Mouse (Mus musculus) stomach, embryonic 16.5 days (tissue): ENCODE measurements around the gene Exoc4. TPM values are rescaled to one million over a fixed set of nuclear protein-coding genes. Genes with fewer than 3 reads are reported as not detected.

Experiments used
- ATAC-seq: fragments of 200-750 bp; cut with Nextera tagmentation; 2 replicates; pipeline ENCODE4 v1.8.0; 2017; ENCODE audit warnings: moderate number of reproducible peaks, moderate TSS enrichment; ENCODE audit not compliant: insufficient read depth, low FRiP score
- H3K27ac ChIP-seq: fragments of 300-500 bp; sonication (generic); 2 replicates; pipeline ENCODE4 v1.5.1; 2014; ENCODE audit warnings: low read length
- H3K27me3 ChIP-seq: fragments of 300-500 bp; sonication (generic); 2 replicates; pipeline ENCODE4 v1.6.1; 2014; ENCODE audit warnings: low read length, control low read depth, mixed read lengths; ENCODE audit not compliant: control insufficient read depth, insufficient read depth
- H3K36me3 ChIP-seq: fragments of 300-500 bp; sonication (generic); 2 replicates; pipeline ENCODE4 v1.6.1; 2014; ENCODE audit warnings: low read length; ENCODE audit not compliant: control insufficient read depth, insufficient read depth
- H3K4me1 ChIP-seq: fragments of 300-500 bp; sonication (generic); 2 replicates; pipeline ENCODE4 v1.6.1; 2014; ENCODE audit warnings: low read length, control low read depth, mixed read lengths; ENCODE audit not compliant: control insufficient read depth, insufficient read depth
- H3K4me2 ChIP-seq: fragments of 300-500 bp; sonication (generic); 2 replicates; pipeline ENCODE4 v1.6.1; 2014; ENCODE audit warnings: low read depth, low read length, mixed read lengths
- H3K4me3 ChIP-seq: fragments of 300-500 bp; sonication (generic); replicated peaks from 2 replicates; pipeline ENCODE4 v1.5.1; 2014; ENCODE audit warnings: mild to moderate bottlenecking, low read length
- H3K9ac ChIP-seq: fragments of 300-500 bp; sonication (generic); 2 replicates; pipeline ENCODE4 v1.6.1; 2014; ENCODE audit warnings: low read length
- H3K9me3 ChIP-seq: fragments of 300-500 bp; sonication (generic); replicated peaks from 2 replicates; pipeline ENCODE4 v1.6.1; 2016; ENCODE audit warnings: low read length, control low read depth; ENCODE audit not compliant: control insufficient read depth
- WGBS: fragments of 180-500 bp; shearing (Covaris S2); extraction: QIAGEN DNeasy Blood & Tissue Kit; methylation state at CpG from one replicate; pipeline ENCODE4 v1.1.7; 2014; 5-methylcytosine and 5-hydroxymethylcytosine counted together
- polyA plus RNA-seq: library from polyadenylated mRNA; unstranded; fragments of >200 nt; fragmentation: Nextera tagmentation; extraction: Ambion mirVana; gene quantifications from 2 replicates; pipeline ENCODE4 v1.2.1, GENCODE M21; 2015

Gene Exoc4
- polyA plus RNA-seq, 1 experiment from 2014 or later: 37.8 TPM

GRCm38 (mm10) chr6:33347088-33347775, 98.3 kb downstream of the Exoc4 start:
- Histone ChIP-seq H3K4me3 (no peak overlapping the region), H3K27me3 (no peaks in the 10 kb centered on the region), H3K36me3 (no peaks in the 10 kb centered on the region), H3K4me1 (no peaks in the 10 kb centered on the region; the same call in 1 of the 2 replicates), H3K27ac (no peak overlapping the region), H3K9ac (no peak overlapping the region), H3K4me2 (no peak overlapping the region), H3K9me3 (no peaks in the 10 kb centered on the region)
- WGBS: 50% methylated on average over 1 of the region's 1 CpGs
- ATAC-seq: no peak

GRCm38 (mm10) chr6:33361613-33362012, 112.7 kb downstream of the Exoc4 start:
- WGBS: 78% methylated on average over 6 of the region's 6 CpGs
- no peaks in the 10 kb centered on the region for H3K9me3 ChIP-seq
- H3K27ac ChIP-seq: no peak overlapping the region
- H3K4me3 ChIP-seq: no peak overlapping the region
- no peak overlapping the region for H3K4me2 ChIP-seq
- H3K36me3 ChIP-seq: no peaks in the 10 kb centered on the region
- ATAC-seq: no peak
- no peaks in the 10 kb centered on the region for H3K27me3 ChIP-seq
- no peak overlapping the region for H3K9ac ChIP-seq
- no peaks in the 10 kb centered on the region for H3K4me1 ChIP-seq

GRCm38 (mm10) chr6:33380517-33380916, 131.6 kb downstream of the Exoc4 start:
- no peak overlapping the region for H3K4me2 ChIP-seq
- no peak overlapping the region for H3K27ac ChIP-seq
- no peak overlapping the region for H3K9ac ChIP-seq
- WGBS: 62% methylated on average over 3 of the region's 3 CpGs
- no peak for ATAC-seq
- no peaks in the 10 kb centered on the region for H3K9me3 ChIP-seq
- H3K4me1 ChIP-seq: no peaks in the 10 kb centered on the region
- no peak overlapping the region for H3K4me3 ChIP-seq
- no peaks in the 10 kb centered on the region for H3K27me3 ChIP-seq
- no peaks in the 10 kb centered on the region for H3K36me3 ChIP-seq

- Histone ChIP-seq H3K4me3 (no peak overlapping the region), H3K9me3 (no peaks in the 10 kb centered on the region)
- WGBS: 84% methylated on average over 3 of the region's 3 CpGs
Measured at GRCm38 (mm10) chr6:33382176-33382575, 133.3 kb downstream of the Exoc4 start.

GRCm38 (mm10) chr6:33392020-33392419, 143.1 kb downstream of the Exoc4 start:
- Histone ChIP-seq H3K9ac (no peak overlapping the region), H3K4me2 (no peak overlapping the region), H3K36me3 (no peaks in the 10 kb centered on the region), H3K4me3 (no peak overlapping the region), H3K27me3 (no peaks in the 10 kb centered on the region), H3K4me1 (no peaks in the 10 kb centered on the region), H3K9me3 (no peaks in the 10 kb centered on the region), H3K27ac (no peak overlapping the region)
- ATAC-seq: no peak
- 77% methylated on average over 2 of the region's 2 CpGs for WGBS

More at GRCm38 (mm10) chr6:33382176-33382575, 133.3 kb downstream of the Exoc4 start:
- H3K4me1 ChIP-seq: no peaks in the 10 kb centered on the region
- no peak overlapping the region for H3K4me2 ChIP-seq
- H3K9ac ChIP-seq: no peak overlapping the region
- H3K27me3 ChIP-seq: no peaks in the 10 kb centered on the region
- ATAC-seq: no peak
- no peaks in the 10 kb centered on the region for H3K36me3 ChIP-seq
- H3K27ac ChIP-seq: no peak overlapping the region

GRCm38 (mm10) chr6:33399491-33399890, 150.6 kb downstream of the Exoc4 start:
- no peak for ATAC-seq
- Histone ChIP-seq H3K9me3 (no peaks in the 10 kb centered on the region), H3K4me2 (no peak overlapping the region), H3K36me3 (no peaks in the 10 kb centered on the region), H3K9ac (no peak overlapping the region), H3K27me3 (no peaks in the 10 kb centered on the region), H3K4me1 (no peaks in the 10 kb centered on the region), H3K4me3 (no peak overlapping the region), H3K27ac (no peak overlapping the region)
- WGBS: 80% methylated on average over 1 of the region's 1 CpGs

GRCm38 (mm10) chr6:33401161-33401560, 152.3 kb downstream of the Exoc4 start:
- Histone ChIP-seq H3K9ac (no peak overlapping the region), H3K4me3 (no peak overlapping the region), H3K9me3 (no peaks in the 10 kb centered on the region), H3K27me3 (no peaks in the 10 kb centered on the region), H3K4me1 (no peaks in the 10 kb centered on the region), H3K36me3 (no peaks in the 10 kb centered on the region), H3K4me2 (no peak overlapping the region), H3K27ac (no peak overlapping the region)
- 88% methylated on average over 2 of the region's 2 CpGs for WGBS
- no peak for ATAC-seq

GRCm38 (mm10) chr6:33405562-33406275, 156.8 kb downstream of the Exoc4 start:
- H3K9ac ChIP-seq: no peak overlapping the region
- no peak overlapping the region for H3K27ac ChIP-seq
- H3K27me3 ChIP-seq: no peaks in the 10 kb centered on the region
- no peak for ATAC-seq
- H3K4me2 ChIP-seq: no peak overlapping the region
- H3K4me1 ChIP-seq: no peaks in the 10 kb centered on the region
- 64% methylated on average over 4 of the region's 4 CpGs for WGBS
- no peak overlapping the region for H3K4me3 ChIP-seq
- H3K36me3 ChIP-seq: no peaks in the 10 kb centered on the region
- no peaks in the 10 kb centered on the region for H3K9me3 ChIP-seq

GRCm38 (mm10) chr6:33409586-33409985, 160.7 kb downstream of the Exoc4 start:
- Histone ChIP-seq H3K27me3 (no peaks in the 10 kb centered on the region), H3K4me1 (no peaks in the 10 kb centered on the region), H3K36me3 (no peaks in the 10 kb centered on the region), H3K27ac (no peak overlapping the region), H3K9me3 (no peaks in the 10 kb centered on the region), H3K4me3 (no peak overlapping the region), H3K9ac (no peak overlapping the region), H3K4me2 (no peak overlapping the region)
- ATAC-seq: no peak
- 65% methylated on average over 3 of the region's 3 CpGs for WGBS
